Mouse (Mus musculus) heart, postnatal 10 days (tissue): Measurements from ENCODE around the gene Gpc6. TPM values are rescaled to one million over a fixed set of nuclear protein-coding genes. Genes with fewer than 3 reads are reported as not detected.

ENCODE experiments used
- DNase-seq, 2 experiments: peaks; one replicate each; pipeline ENCODE4 v3.0.0; 2021
- intact Hi-C: fragments of 180-260 bp; cut with DNase I; formaldehyde crosslinking; loops from one replicate; pipeline ENCODE4 v1.15.1; 2025
- total RNA-seq, 2 experiments: library from RNA; stranded (reverse); gene quantifications; 2 replicates each; pipeline ENCODE4 v1.2.3; 2021

Gene Gpc6
- total RNA-seq, 2 experiments from 2014 or later, result 37.0 to 40.2 TPM

- intact Hi-C loops, result no loop called here
These were observed 906.2 kb downstream of the Gpc6 start for GRCm38 (mm10) chr14:117831267-117831666.

GRCm38 (mm10) chr14:117831731-117832130, 906.6 kb downstream of the Gpc6 start:
- DNase-seq, result peak; percentile 39 to 52
- intact Hi-C loops, result no loop called here

More at GRCm38 (mm10) chr14:117831267-117831666, 906.2 kb downstream of the Gpc6 start:
- DNase-seq, result no peak

GRCm38 (mm10) chr14:117835506-117835905, 910.4 kb downstream of the Gpc6 start:
- intact Hi-C loops, result no loop called here
- DNase-seq, result no peak

- intact Hi-C loops, result no loop called here
- no peak for DNase-seq
These were observed 911.9 kb downstream of the Gpc6 start for GRCm38 (mm10) chr14:117837021-117837420.

- DNase-seq, result no peak
- intact Hi-C loops, result no loop called here
These were observed 912.6 kb downstream of the Gpc6 start for GRCm38 (mm10) chr14:117837715-117838114.

GRCm38 (mm10) chr14:117841211-117841610, 916.1 kb downstream of the Gpc6 start:
- DNase-seq, result no peak
- intact Hi-C loops, result no loop called here

- peak; percentile 21 to 26 for DNase-seq
These were observed 916.9 kb downstream of the Gpc6 start for GRCm38 (mm10) chr14:117841797-117842553.

GRCm38 (mm10) chr14:117849591-117850505, 924.7 kb downstream of the Gpc6 start:
- no peak for DNase-seq
- intact Hi-C loops, result no loop called here

More at GRCm38 (mm10) chr14:117841797-117842553, 916.9 kb downstream of the Gpc6 start:
- intact Hi-C loops, result no loop called here

GRCm38 (mm10) chr14:117852266-117852665, 927.2 kb downstream of the Gpc6 start:
- DNase-seq, result no peak
- intact Hi-C loops, result no loop called here

- intact Hi-C loops, result no loop called here
- DNase-seq, result no peak
These were observed 927.7 kb downstream of the Gpc6 start for GRCm38 (mm10) chr14:117852842-117853241.

- intact Hi-C loops, result no loop called here
- no peak for DNase-seq
These were observed 929.4 kb downstream of the Gpc6 start for GRCm38 (mm10) chr14:117854498-117854897.

GRCm38 (mm10) chr14:117871268-117871667, 946.2 kb downstream of the Gpc6 start:
- DNase-seq, result no peak
- intact Hi-C loops, result no loop called here

GRCm38 (mm10) chr14:117879313-117879712, 954.2 kb downstream of the Gpc6 start:
- peak; percentile 32 to 46 for DNase-seq
- intact Hi-C loops, result no loop called here

GRCm38 (mm10) chr14:117881112-117881511, 956.0 kb downstream of the Gpc6 start:
- no peak for DNase-seq
- intact Hi-C loops, result loop anchor here (5.0 kb wide), 2 partner anchors 56 to 199 kb away; no protein-coding TSS in a partner anchor

- DNase-seq, result peak; percentile 30 to 62
- intact Hi-C loops, result loop anchor here (5.0 kb wide), 2 partner anchors 55 to 200 kb away; no protein-coding TSS in a partner anchor
These were observed 957.1 kb downstream of the Gpc6 start for GRCm38 (mm10) chr14:117882222-117882621.

GRCm38 (mm10) chr14:117889653-117890052, 964.5 kb downstream of the Gpc6 start:
- intact Hi-C loops, result no loop called here
- DNase-seq, result no peak

- intact Hi-C loops, result no loop called here
- peak; percentile 36 to 46 for DNase-seq
These were observed 966.3 kb downstream of the Gpc6 start for GRCm38 (mm10) chr14:117891426-117891825.

GRCm38 (mm10) chr14:117892026-117892425, 966.9 kb downstream of the Gpc6 start:
- intact Hi-C loops, result no loop called here
- DNase-seq, result no peak

GRCm38 (mm10) chr14:117894869-117895538, 969.9 kb downstream of the Gpc6 start:
- intact Hi-C loops, result no loop called here
- DNase-seq, result no peak

GRCm38 (mm10) chr14:117895539-117895912, 970.4 kb downstream of the Gpc6 start:
- peak; percentile 36 for DNase-seq
- intact Hi-C loops, result no loop called here

- no peak for DNase-seq
- intact Hi-C loops, result no loop called here
These were observed 979.2 kb downstream of the Gpc6 start for GRCm38 (mm10) chr14:117904300-117904699.
